Mouse (Mus musculus) cerebellum, adult 2 months (tissue): ENCODE measurements around the gene Aqp8.

Source experiments
- CTCF ChIP-seq: fragments of 200-500 bp; IDR thresholded peaks from 2 replicates; pipeline ENCODE4 v1.5.1; 2011; ENCODE audit warnings: low read depth, mild to moderate bottlenecking, control low read depth, low read length, moderate library complexity, borderline replicate concordance; ENCODE audit not compliant: insufficient read depth
- POLR2A ChIP-seq: fragments of 200-500 bp; IDR thresholded peaks from 2 replicates; pipeline ENCODE4 v1.6.1; 2011; ENCODE audit warnings: low read length, control low read depth, borderline replicate concordance; ENCODE audit not compliant: insufficient read depth

DNA sequence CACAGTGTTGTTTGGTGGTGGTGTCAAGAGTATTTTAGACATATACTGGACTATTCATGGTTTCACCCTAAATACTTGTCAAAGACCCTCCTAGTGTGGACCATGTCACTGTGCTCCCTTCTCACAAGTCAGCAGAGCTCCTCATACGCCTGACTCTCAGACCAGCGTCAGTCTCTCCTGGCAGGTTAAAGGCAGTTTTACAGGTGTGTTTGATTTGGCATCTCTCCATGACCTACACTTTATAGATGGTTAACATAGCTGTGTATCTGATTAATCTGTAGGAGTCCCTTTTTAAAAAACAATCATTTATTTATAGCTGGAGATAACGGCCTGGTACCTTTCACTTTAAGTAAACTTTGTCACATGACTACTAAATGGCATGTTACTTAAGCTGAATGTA is 40.1 kb upstream of the Aqp8 start:
- TF ChIP-seq CTCF (no peak), POLR2A (no peak)
